Mouse (Mus musculus): ENCODE measurements around the gene Gm4767. TPM values are rescaled to one million over a fixed set of nuclear protein-coding genes. Genes with fewer than 3 reads are reported as not detected.

Gene Gm4767
- 1 to 10 TPM in 1 of 2 experiments, under 1 TPM in 1; 0.73 to 1.5 TPM for total RNA-seq (2023)

GRCm38 (mm10) chr10:81811899-81812298 lies at the start of gene Gm4767:
Gene Gm4767, plus strand, starts transcription at chr10:81812186.

GRCm38 (mm10) chr10:81770506-81771403 lies 41.2 kb upstream of the Gm4767 start, which contains the start of gene Gm3055:
Gene Gm3055, minus strand, starts transcription at chr10:81771161.

GRCm38 (mm10) chr10:81863409-81864407 lies 51.7 kb downstream of the Gm4767 start, which contains the start of gene Gm32687:
Gene Gm32687, plus strand, starts transcription at chr10:81863934.

Other genes with a start within 250 kb of the Gm4767 start
- gene Tle2, start 237.6 kb upstream of the Gm4767 start, total RNA-seq (2023) = 1 to 10 TPM; 3.4 to 4.2 TPM
- gene Tle6, start 211.1 kb upstream of the Gm4767 start, total RNA-seq (2023) = 1 to 10 TPM; 1.2 to 3.4 TPM
- gene BC025920, start 205.9 kb upstream of the Gm4767 start, total RNA-seq (2023) = 1 to 10 TPM in 1 of 2 experiments, under 1 TPM in 1; 0.85 to 1.0 TPM
- 10 to 100 TPM; 13.4 to 14.7 TPM for gene Sirt6, start 184.4 kb upstream of the Gm4767 start, total RNA-seq (2023)
- gene Ankrd24, start 183.6 kb upstream of the Gm4767 start, total RNA-seq (2023) = 1 to 10 TPM; 2.9 to 4.5 TPM
- gene Gm10778, start 163.1 kb upstream of the Gm4767 start, total RNA-seq (2023) = 1 to 10 TPM; 1.1 TPM
- 1 to 10 TPM; 2.3 to 4.6 TPM for gene Zfp433, start 107.4 kb upstream of the Gm4767 start, total RNA-seq (2023)
- 1 to 10 TPM; 1.2 to 1.7 TPM for gene Gm3055, start 41.0 kb upstream of the Gm4767 start, total RNA-seq (2023)
- 1 to 10 TPM; 1.7 to 2.1 TPM for gene Gm32687, start 51.7 kb downstream of the Gm4767 start, total RNA-seq (2023)
- gene Zfp781, start 118.3 kb downstream of the Gm4767 start, total RNA-seq (2023) = under 1 TPM; 0.21 to 0.34 TPM
- 1 to 10 TPM; 2.9 to 3.2 TPM for gene Zfp873, start 235.9 kb downstream of the Gm4767 start, total RNA-seq (2023)

Measured in monocyte, adult 59 days (primary cell).